Mouse (Mus musculus) heart, embryonic 16.5 days (tissue): ENCODE results near the gene Rpia. TPM values are rescaled to one million over a fixed set of nuclear protein-coding genes. Genes with fewer than 3 reads are reported as not detected.

Source experiments
- polyA plus RNA-seq: library from polyadenylated mRNA; unstranded; fragments of >200 nt; fragmentation: Nextera tagmentation; extraction: Ambion mirVana; gene quantifications from 2 replicates; pipeline ENCODE4 v1.2.1, GENCODE M21; 2015

Gene Rpia
- polyA plus RNA-seq, 1 experiment from 2014 or later = 1.6 TPM

Other genes with a start within 250 kb of the Rpia start
- gene Eif2ak3, start 52.3 kb upstream of the Rpia start, polyA plus RNA-seq = 6.3 and 6.5 TPM in 2 replicates
- gene Tex37, start 126.7 kb upstream of the Rpia start, polyA plus RNA-seq = not detected in 2 replicates
- not detected in 2 replicates for gene Foxi3, start 164.3 kb upstream of the Rpia start, polyA plus RNA-seq